Mouse (Mus musculus) urinary bladder, postnatal 14 days (tissue): ENCODE measurements at regions not wholly inside any gene's neighbourhood (a gene's known extent, or its start where the extent isn't known, plus 50 kb on each side); places are given as distances from the start of the nearest gene placed in this dataset.

Experiments
- DNase-seq: peaks from one replicate; pipeline ENCODE4 v3.0.0; 2021; ENCODE audit warnings: low spot score

GRCm38 (mm10) chr10:17599246-17599645 is 123.8 kb upstream of the Cited2 start:
- peak; percentile 53 for DNase-seq

DNA sequence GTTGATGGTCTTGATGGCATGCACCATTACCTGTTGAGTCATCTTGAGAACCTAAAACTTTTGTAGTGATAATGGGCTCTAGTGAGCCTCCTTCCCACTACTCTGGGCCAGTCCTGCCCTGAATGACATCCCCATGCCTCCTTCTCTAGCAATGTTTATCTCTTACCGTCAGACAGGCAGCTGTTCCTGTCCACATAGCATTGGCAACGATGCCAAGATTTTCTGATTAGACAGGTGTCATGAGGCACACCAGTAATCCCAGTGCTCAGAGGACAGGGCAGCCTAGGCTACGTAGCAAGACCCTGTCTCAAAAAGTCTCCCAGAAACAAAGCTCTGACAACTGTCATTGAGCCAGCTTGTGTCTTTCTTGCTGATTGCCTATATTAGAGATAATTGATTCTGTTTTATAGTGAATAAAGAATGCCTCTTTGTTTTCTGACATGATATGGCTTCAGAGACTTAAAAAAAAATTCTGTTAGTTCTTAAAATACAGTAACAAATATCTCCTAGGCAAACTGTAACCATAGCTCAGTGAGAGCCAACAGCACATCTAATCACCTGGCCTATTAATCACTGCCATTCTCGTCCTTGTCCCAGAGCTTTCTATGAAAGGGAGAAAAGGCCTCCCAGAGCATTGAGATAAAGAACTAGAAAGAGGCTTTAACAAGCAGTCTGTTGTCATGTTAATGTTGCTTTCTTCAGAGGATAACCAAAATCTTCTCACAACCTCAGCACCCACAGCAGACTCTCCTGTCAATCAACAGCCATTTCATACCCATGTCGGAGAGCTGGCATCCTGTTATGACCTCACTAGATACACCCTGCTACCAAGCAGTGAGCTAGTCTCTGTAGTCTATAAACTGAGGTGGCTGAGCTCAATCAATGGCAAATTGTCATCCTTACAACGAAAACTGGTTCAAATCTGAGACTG is 122.9 kb upstream of the Cited2 start:
- no peak for DNase-seq

- no peak for DNase-seq
These were observed 122.3 kb upstream of the Cited2 start for GRCm38 (mm10) chr10:17600762-17601108.

GRCm38 (mm10) chr10:17602446-17602845 is 120.6 kb upstream of the Cited2 start:
- no peak for DNase-seq

DNA sequence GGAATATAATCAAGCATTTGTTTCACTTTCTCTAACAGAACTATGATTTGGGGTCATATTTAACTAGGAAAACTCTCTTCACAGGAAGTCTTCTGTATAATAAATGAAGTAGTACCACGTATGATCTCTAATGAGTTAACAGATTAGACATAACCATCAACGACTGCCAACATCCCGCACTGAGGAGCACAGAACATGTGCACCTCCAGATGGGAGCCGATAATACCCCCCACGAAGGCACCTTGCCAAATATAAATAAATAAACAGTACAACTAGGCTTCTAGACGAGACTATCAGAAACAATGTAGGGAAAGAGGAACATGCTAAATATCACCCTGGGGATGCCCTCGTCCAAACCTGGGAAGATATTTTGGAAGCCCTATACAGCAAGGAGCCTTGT is 114.8 kb upstream of the Cited2 start:
- no peak for DNase-seq

DNA sequence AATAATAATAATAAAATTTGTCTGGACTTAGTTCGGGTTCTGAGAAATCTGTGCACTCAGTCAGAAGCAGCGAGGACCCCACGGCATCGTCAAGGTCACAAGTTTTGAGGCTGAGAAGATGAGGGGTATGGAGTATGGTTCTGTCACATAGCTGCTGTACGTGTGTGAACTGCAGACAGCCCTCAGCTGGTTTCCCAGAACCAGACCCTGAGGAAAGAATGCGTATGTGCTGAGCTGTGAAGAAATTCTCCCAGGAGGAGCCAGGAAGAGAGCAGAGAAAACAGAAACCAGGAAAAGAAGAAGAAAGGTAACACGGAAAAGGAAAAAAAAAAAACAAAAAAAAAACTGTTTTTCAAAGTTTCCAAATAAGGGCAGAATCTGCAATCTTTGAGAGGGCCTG is 112.4 kb upstream of the Cited2 start:
- DNase-seq = no peak

- no peak for DNase-seq
These were observed 109.7 kb upstream of the Cited2 start for GRCm38 (mm10) chr10:17613281-17613680.

GRCm38 (mm10) chr10:17618024-17618423 is 105.0 kb upstream of the Cited2 start:
- no peak for DNase-seq

- no peak for DNase-seq
These were observed 103.4 kb upstream of the Cited2 start for GRCm38 (mm10) chr10:17619617-17620016.

- DNase-seq = no peak
These were observed 101.2 kb upstream of the Cited2 start for GRCm38 (mm10) chr10:17621703-17622385.

DNA sequence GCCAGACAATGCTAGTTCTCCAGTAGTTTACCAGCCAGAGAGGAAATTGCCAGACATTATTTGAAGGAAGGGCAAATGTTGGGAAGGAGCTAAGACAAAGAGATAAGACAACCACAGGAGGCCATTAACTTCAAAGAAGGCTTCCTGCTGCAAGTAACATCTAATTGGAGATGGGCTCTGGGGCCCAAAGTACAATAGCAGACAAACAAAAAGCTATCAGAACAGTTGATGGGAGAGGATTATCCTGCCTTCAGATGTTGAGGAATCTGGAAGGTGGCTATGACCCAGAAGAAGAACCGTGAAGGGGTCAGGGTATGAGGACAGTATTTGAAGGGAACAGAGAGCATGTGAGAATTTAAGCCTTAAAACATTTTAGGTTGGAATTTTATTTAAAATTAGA is 100.2 kb upstream of the Cited2 start:
- DNase-seq = no peak

DNA sequence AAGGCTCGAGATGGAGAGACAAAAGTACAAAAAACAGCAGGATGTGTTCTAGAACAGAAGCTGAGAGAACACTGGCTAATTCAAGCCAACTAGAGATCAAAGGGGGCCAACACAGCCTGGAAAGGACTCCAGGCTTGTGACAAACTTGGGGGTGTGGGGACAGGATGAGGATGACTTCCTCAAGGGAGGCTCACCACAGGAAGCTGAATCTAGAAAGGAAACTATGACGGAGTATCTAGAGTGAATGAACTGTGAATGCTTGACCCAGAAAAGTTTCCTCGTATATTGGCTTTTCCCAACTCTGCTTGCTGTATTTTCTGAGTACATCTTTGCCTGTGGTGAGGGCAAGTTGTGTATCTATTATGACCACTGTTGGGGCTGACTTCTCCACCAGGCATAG is 93.3 kb upstream of the Cited2 start:
- DNase-seq = no peak

DNA sequence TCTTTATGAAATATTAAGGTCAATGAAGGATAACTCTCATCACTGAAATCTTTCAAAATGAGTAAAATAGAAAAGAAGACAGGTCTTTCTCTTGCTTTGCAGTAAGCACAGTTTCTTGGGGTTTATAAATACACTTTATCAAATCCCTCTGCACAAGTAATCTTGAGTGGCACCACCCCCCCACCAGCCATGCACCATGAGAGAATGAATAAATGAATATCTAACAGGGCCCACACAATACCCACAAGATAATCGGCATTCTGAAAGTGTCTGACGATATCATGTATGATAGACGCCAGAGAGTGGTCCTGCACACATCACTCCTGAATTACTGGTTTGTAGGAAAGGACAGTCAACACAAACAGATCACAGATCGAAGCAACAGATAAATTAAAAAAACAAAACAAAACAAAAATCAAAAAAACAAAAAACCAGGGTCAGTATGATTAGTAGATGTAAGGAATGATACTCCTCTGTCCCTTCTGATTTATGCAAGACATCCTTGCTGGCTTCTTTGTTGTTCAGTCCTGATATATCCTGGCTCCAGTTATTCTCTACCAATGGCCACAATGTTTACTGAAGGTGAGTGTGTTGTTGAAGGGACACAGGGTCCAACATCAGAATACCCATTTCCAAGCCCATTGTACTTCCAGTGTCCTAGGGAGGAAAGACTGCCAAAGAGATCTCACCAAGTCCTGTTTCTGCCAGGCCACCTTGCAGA is 92.0 kb upstream of the Cited2 start:
- DNase-seq = no peak

DNA sequence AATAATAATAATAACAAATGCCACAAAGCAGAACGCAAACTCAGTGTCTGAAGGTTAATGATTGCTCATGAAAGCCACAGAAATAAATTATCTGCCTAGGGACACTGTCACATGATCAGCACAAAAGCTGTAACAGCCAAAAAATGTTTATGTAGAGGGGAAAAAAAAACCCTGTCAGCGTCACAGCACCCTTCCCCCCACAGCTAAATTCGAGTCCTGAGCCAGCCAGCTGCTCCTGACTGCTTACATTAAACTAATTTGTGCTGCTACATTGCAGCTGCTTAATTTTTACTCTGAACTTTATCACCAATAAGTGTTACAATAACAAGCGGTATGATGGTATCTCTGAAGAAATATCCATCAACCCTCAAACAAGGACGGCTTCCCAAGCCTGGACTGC is 91.2 kb upstream of the Cited2 start:
- DNase-seq = no peak

DNA sequence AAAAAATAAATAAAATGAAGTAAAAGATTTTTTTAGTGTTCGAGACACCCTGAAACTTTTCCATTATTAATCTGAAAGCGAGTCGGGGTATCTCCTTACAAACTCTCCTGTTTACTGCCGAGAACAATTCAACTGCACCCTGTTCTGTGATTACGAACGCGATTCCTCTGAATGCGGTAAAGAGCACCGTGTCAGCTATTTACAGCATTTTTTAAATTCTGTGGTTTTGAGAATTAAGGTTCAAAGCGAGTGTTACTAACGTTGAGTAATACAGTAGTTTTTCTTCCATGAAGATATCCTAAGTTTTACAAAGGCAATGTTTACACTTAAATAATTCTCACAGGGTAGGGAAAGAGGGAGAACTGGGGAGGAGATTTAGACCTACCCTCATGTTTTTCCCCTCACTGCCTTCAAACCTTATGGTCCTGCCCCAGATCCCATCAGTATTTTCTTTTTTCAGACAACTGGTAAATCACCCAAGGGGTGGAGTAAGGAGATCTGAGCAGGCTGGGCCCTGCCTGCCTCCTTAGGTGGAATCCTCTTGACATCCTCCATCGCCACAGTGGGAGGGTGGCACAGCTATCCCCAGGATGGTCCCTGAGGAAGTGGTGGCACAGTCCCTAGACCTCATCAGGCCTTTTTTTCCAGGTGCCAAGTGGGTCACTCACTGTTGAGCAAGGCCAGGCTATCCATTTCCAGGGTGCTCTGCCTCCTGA is 89.9 kb upstream of the Cited2 start:
- no peak for DNase-seq

GRCm38 (mm10) chr10:17645363-17645762 is 77.7 kb upstream of the Cited2 start:
- no peak for DNase-seq

- no peak for DNase-seq
These were observed 76.6 kb upstream of the Cited2 start for GRCm38 (mm10) chr10:17646391-17646790.

DNA sequence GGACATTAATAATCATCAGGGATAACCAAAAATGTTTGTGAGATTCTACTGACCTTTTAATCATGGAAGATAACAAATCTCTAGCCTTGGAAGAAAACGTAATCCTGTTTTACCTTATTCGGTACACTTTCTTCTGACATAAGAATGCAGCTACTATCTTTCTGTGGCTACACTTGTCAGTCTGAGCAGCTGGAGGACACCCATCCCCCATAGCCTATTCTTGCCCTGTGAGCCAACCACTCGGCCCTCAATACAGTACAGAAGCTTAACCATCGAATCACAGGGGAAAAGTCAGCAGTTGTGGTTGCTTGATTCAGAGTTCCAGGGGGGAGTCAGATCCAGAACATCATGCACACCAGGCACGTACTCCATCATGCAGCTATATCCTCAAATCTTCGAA is 74.9 kb upstream of the Cited2 start:
- DNase-seq = no peak

DNA sequence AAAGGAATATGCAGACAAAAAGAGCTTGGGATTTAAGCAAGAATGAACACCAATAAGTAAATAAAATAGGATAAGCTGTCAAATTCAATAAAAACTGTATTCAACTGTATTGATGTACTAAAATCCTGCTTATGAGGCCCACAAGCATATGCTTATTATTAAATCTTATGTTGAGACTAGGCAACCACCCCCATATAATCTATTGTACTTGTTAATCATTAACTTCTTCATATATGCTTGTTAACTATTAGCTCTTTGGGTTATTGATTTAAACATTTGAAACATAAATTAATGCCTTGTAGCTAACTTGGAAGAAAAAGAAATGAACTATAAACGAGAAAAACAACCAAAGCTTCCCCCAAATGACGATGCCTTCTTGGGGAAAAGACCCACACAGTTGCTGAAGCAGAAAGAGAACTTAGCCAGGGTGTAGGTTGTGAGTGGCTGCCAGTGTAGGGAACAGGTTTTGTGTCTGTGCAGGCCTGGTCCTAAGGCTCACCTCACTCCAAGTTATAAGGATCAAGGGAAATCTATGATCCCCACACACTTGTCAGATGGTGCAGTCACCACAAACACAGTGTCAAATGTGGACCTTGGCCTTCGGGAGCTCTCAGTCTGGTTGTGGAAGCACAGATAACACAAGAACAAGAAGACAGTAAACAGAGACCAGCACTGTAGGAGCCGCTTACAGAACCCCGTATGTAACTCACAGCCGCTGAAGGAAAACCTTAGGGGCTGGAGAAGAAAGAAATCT is 71.8 kb upstream of the Cited2 start:
- no peak for DNase-seq

- DNase-seq = no peak
These were observed 69.7 kb upstream of the Cited2 start for GRCm38 (mm10) chr10:17653325-17653724.

- DNase-seq = no peak
These were observed 69.2 kb upstream of the Cited2 start for GRCm38 (mm10) chr10:17653785-17654184.
